Mouse (Mus musculus): ENCODE results near the gene Cacna1g. TPM values are rescaled to one million over a fixed set of nuclear protein-coding genes. Genes with fewer than 3 reads are reported as not detected.

The Cacna1g gene
- polyA plus RNA-seq, 1 experiment: 3.4 TPM

DNA sequence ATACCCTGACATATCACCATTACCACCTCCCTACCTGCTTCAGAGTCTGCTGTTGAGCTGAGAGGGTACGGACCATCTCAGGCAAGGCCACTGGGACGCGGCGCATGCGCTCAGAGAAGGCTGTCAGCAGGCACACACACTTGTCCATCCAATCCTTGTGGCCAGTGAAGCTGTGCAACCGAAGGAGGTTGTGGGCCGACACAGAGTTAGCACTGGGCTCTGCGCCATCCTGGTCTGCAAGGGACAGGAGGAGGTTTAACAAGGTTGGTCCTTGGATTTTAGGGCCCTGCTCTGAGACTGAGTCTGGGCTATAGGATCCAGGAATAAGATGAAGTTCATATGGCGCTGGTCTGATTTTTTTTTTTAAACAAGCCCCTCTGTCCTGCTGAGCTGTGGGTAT, 6.4 kb upstream of the Cacna1g start:
- Histone ChIP-seq H3K36me3 (ENCODE audit: control insufficient read depth, insufficient read depth, low read length) (no peaks in the 10 kb centered on the region), H3K27me3 (ENCODE audit: control insufficient read depth, insufficient read depth, low read length) (no peaks in the 10 kb centered on the region), H3K27ac (ENCODE audit: control insufficient read depth, insufficient read depth, low read depth, low read length) (no peak overlapping the region), H3K4me1 (ENCODE audit: control insufficient read depth, insufficient read depth, low read length) (peaks cover 1% of the 10 kb centered on the region; the same call in 1 of the 2 replicates), H3K4me3 (ENCODE audit: control insufficient read depth, low read depth, low read length) (peak overlapping the region; percentile 1; the same call in 1 of the 2 replicates)
- TF ChIP-seq POLR2A (IDR thresholded peaks at IDR 0.05; ENCODE audit: control insufficient read depth, low read depth, low read length) (0 out of 2 replicates have a peak, but pooled peaks have one; percentile 4), CTCF (IDR thresholded peaks at IDR 0.05; ENCODE audit: control insufficient read depth, insufficient read depth, insufficient replicate concordance, low read depth, low read length) (no peak)

GRCm38 (mm10) chr11:94477651-94478050, 3.7 kb upstream of the Cacna1g start:
- no peak overlapping the region for H3K27ac ChIP-seq (ENCODE audit: control insufficient read depth, insufficient read depth, low read depth, low read length)
- peaks cover 16% of the 10 kb centered on the region for H3K4me1 ChIP-seq (ENCODE audit: control insufficient read depth, insufficient read depth, low read length)
- TF ChIP-seq CTCF (IDR thresholded peaks at IDR 0.05; ENCODE audit: control insufficient read depth, insufficient read depth, insufficient replicate concordance, low read depth, low read length): no peak
- no peak for TF ChIP-seq POLR2A (IDR thresholded peaks at IDR 0.05; ENCODE audit: control insufficient read depth, low read depth, low read length)
- no peak overlapping the region for H3K4me3 ChIP-seq (ENCODE audit: control insufficient read depth, low read depth, low read length)
- H3K27me3 ChIP-seq (ENCODE audit: control insufficient read depth, insufficient read depth, low read length): peaks cover 3% of the 10 kb centered on the region; the same call in 1 of the 2 replicates
- H3K36me3 ChIP-seq (ENCODE audit: control insufficient read depth, insufficient read depth, low read length): no peaks in the 10 kb centered on the region

- H3K36me3 ChIP-seq (ENCODE audit: control insufficient read depth, insufficient read depth, low read length): no peaks in the 10 kb centered on the region
- H3K27me3 ChIP-seq (ENCODE audit: control insufficient read depth, insufficient read depth, low read length): peaks cover 3% of the 10 kb centered on the region; the same call in 1 of the 2 replicates
- H3K4me1 ChIP-seq (ENCODE audit: control insufficient read depth, insufficient read depth, low read length): peaks cover 19% of the 10 kb centered on the region
- TF ChIP-seq POLR2A (IDR thresholded peaks at IDR 0.05; ENCODE audit: control insufficient read depth, low read depth, low read length) (no peak), CTCF (IDR thresholded peaks at IDR 0.05; ENCODE audit: control insufficient read depth, insufficient read depth, insufficient replicate concordance, low read depth, low read length) (no peak)
- no peak overlapping the region for H3K4me3 ChIP-seq (ENCODE audit: control insufficient read depth, low read depth, low read length)
- H3K27ac ChIP-seq (ENCODE audit: control insufficient read depth, insufficient read depth, low read depth, low read length): no peak overlapping the region
Observed at GRCm38 (mm10) chr11:94475722-94476121, 1.7 kb upstream of the Cacna1g start.

DNA sequence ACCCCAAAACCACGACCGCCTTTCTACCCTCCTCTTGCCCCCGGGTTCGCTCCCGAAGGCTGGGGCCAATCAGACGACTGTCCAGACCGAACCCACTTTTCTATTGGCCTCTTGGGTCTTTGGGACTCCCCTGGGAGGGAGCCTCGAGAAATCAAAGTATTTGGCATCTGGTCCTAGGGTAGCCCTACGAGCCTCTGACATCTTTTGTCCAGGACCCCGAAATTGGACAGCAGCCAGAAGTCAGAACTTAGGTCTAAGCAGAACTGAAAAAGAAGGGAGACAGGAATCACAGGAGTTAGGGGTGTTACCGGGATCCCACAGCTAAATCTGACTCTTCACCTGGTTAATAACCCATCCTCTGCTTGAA, 529 bp upstream of the Cacna1g start:
- TF ChIP-seq POLR2A (IDR thresholded peaks at IDR 0.05; ENCODE audit: control insufficient read depth, low read depth, low read length) (no peak), CTCF (IDR thresholded peaks at IDR 0.05; ENCODE audit: control insufficient read depth, insufficient read depth, insufficient replicate concordance, low read depth, low read length) (no peak)
- no peak overlapping the region; the same call in 1 of the 2 replicates for H3K4me3 ChIP-seq (ENCODE audit: control insufficient read depth, low read depth, low read length)
- no peak overlapping the region for H3K27ac ChIP-seq (ENCODE audit: control insufficient read depth, insufficient read depth, low read depth, low read length)
- peaks cover 3% of the 10 kb centered on the region; the same call in 1 of the 2 replicates for H3K27me3 ChIP-seq (ENCODE audit: control insufficient read depth, insufficient read depth, low read length)
- no peaks in the 10 kb centered on the region for H3K36me3 ChIP-seq (ENCODE audit: control insufficient read depth, insufficient read depth, low read length)
- H3K4me1 ChIP-seq (ENCODE audit: control insufficient read depth, insufficient read depth, low read length): peaks cover 19% of the 10 kb centered on the region

GRCm38 (mm10) chr11:94472916-94473706, 887 bp downstream of the Cacna1g start:
- peaks cover 3% of the 10 kb centered on the region; the same call in 1 of the 2 replicates for H3K27me3 ChIP-seq (ENCODE audit: control insufficient read depth, insufficient read depth, low read length)
- H3K27ac ChIP-seq (ENCODE audit: control insufficient read depth, insufficient read depth, low read depth, low read length): no peak overlapping the region
- peaks cover 19% of the 10 kb centered on the region for H3K4me1 ChIP-seq (ENCODE audit: control insufficient read depth, insufficient read depth, low read length)
- no peaks in the 10 kb centered on the region for H3K36me3 ChIP-seq (ENCODE audit: control insufficient read depth, insufficient read depth, low read length)
- TF ChIP-seq CTCF (IDR thresholded peaks at IDR 0.05; ENCODE audit: control insufficient read depth, insufficient read depth, insufficient replicate concordance, low read depth, low read length) (no peak), POLR2A (IDR thresholded peaks at IDR 0.05; ENCODE audit: control insufficient read depth, low read depth, low read length) (no peak)
- H3K4me3 ChIP-seq (ENCODE audit: control insufficient read depth, low read depth, low read length): peak overlapping the region; percentile 50

DNA sequence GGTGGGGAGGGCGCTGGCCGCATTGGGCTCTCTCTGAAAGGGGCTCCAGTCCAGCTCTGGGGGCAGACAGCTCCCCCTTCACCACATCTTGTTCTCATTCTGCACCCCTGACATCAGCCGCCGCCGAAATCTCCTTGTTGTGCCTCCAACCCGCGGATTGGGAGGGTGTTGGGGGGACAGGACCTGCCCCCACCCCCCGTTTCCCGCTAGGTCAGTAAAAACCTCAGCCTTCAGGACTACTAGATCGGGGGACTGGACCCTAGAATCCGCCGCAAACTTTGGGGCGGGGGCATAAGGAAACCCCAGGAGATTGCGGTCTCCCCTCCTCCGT, 1.4 kb downstream of the Cacna1g start:
- TF ChIP-seq CTCF (IDR thresholded peaks at IDR 0.05; ENCODE audit: control insufficient read depth, insufficient read depth, insufficient replicate concordance, low read depth, low read length) (no peak), POLR2A (IDR thresholded peaks at IDR 0.05; ENCODE audit: control insufficient read depth, low read depth, low read length) (no peak)
- Histone ChIP-seq H3K4me1 (ENCODE audit: control insufficient read depth, insufficient read depth, low read length) (peaks cover 19% of the 10 kb centered on the region), H3K36me3 (ENCODE audit: control insufficient read depth, insufficient read depth, low read length) (no peaks in the 10 kb centered on the region), H3K4me3 (ENCODE audit: control insufficient read depth, low read depth, low read length) (peak overlapping the region; percentile 47), H3K27me3 (ENCODE audit: control insufficient read depth, insufficient read depth, low read length) (peaks cover 3% of the 10 kb centered on the region; the same call in 1 of the 2 replicates), H3K27ac (ENCODE audit: control insufficient read depth, insufficient read depth, low read depth, low read length) (no peak overlapping the region)

DNA sequence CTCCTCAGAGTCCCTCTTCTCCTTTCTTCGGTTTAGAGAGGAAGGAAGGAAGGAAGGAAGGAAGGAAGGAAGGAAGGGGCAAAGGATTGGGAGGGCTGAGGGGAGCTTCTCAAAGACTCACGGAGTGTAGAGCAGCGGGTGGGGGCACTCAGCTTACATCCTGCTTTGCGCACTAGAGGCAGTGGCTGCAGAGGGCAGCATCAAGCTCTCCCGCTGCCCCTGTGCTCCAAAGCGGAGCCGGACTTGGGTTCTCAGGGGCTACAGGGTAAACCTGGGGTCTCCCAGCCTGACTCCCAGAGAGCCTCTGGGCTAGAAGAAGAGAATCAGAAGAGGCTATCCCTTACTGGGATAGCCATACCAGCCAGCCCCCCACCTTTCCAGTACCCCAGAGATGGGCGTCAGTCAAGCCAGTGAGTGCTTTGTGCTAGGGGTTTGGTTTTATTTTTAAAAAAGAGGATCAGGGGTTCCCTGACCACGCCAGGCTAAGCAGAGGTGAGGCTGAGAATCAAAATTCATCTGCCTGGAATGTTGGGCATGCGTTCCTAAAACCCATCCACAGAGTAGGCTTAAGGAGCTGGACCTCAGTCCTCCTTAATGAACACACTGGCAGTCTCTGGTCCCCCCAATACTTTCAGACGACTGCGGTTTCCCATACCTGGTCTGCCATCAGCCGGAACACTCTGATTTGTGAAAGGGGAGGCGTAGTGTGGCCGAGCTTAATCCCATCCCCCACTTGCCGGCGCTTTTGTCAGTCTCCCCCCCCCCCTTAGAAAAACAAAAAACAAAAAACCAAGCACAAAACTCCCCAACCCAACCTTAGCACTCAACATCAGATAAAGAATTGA, 2.0 kb downstream of the Cacna1g start:
- Histone ChIP-seq H3K4me3 (ENCODE audit: control insufficient read depth, low read depth, low read length) (no peak overlapping the region; the same call in 1 of the 2 replicates), H3K27ac (ENCODE audit: control insufficient read depth, insufficient read depth, low read depth, low read length) (no peak overlapping the region), H3K27me3 (ENCODE audit: control insufficient read depth, insufficient read depth, low read length) (peaks cover 3% of the 10 kb centered on the region; the same call in 1 of the 2 replicates), H3K36me3 (ENCODE audit: control insufficient read depth, insufficient read depth, low read length) (no peaks in the 10 kb centered on the region), H3K4me1 (ENCODE audit: control insufficient read depth, insufficient read depth, low read length) (peaks cover 19% of the 10 kb centered on the region)
- TF ChIP-seq CTCF (IDR thresholded peaks at IDR 0.05; ENCODE audit: control insufficient read depth, insufficient read depth, insufficient replicate concordance, low read depth, low read length) (no peak), POLR2A (IDR thresholded peaks at IDR 0.05; ENCODE audit: control insufficient read depth, low read depth, low read length) (no peak)
